Mouse (Mus musculus) hindbrain, postnatal 0 days (tissue): ENCODE measurements around the gene Cdh26. TPM values are rescaled to one million over a fixed set of nuclear protein-coding genes. Genes with fewer than 3 reads are reported as not detected.

ENCODE experiments used
- ATAC-seq: fragments of 200-750 bp; cut with Nextera tagmentation; 2 replicates; pipeline ENCODE4 v1.8.0; 2017; ENCODE audit warnings: mild to moderate bottlenecking, moderate TSS enrichment, moderate library complexity
- DNase-seq: peaks from one replicate; pipeline ENCODE4 v3.0.0-alpha.2; 2015; ENCODE audit warnings: low spot score
- H3K27ac ChIP-seq: fragments of 300-500 bp; sonication (generic); 2 replicates; pipeline ENCODE4 v1.5.1; 2014; ENCODE audit warnings: mild to moderate bottlenecking
- H3K27me3 ChIP-seq: fragments of 300-500 bp; sonication (generic); 2 replicates; pipeline ENCODE4 v1.6.1; 2014; ENCODE audit warnings: low read length, mixed read lengths; ENCODE audit not compliant: insufficient read depth
- H3K36me3 ChIP-seq: fragments of 300-500 bp; sonication (generic); 2 replicates; pipeline ENCODE4 v1.6.1; 2014; ENCODE audit warnings: low read length, mixed read lengths; ENCODE audit not compliant: insufficient read depth
- H3K4me1 ChIP-seq: fragments of 300-500 bp; sonication (generic); 2 replicates; pipeline ENCODE4 v1.6.1; 2014; ENCODE audit warnings: antibody characterized with exemption, low read length, mixed read lengths; ENCODE audit not compliant: insufficient read depth
- H3K4me2 ChIP-seq: fragments of 300-500 bp; sonication (generic); 2 replicates; pipeline ENCODE4 v1.6.1; 2014; ENCODE audit warnings: low read depth, mild to moderate bottlenecking, low read length, moderate library complexity, mixed read lengths
- H3K4me3 ChIP-seq: fragments of 300-500 bp; sonication (generic); 2 replicates; pipeline ENCODE4 v1.5.1; 2014; ENCODE audit warnings: low read length
- H3K9ac ChIP-seq: fragments of 300-500 bp; sonication (generic); replicated peaks from 2 replicates; pipeline ENCODE4 v1.6.1; 2014; ENCODE audit warnings: mild to moderate bottlenecking, low read length, moderate library complexity, mixed read lengths
- H3K9me3 ChIP-seq: fragments of 300-500 bp; sonication (generic); 2 replicates; pipeline ENCODE4 v1.6.1; 2016; ENCODE audit warnings: low read length, mixed read lengths
- CTCF ChIP-seq: IDR thresholded peaks from 2 replicates; pipeline ENCODE4 v1.5.1; 2016; ENCODE audit warnings: antibody characterized with exemption, control low read depth, low read depth
- WGBS: fragments of 180-500 bp; shearing (Covaris S2); extraction: QIAGEN DNeasy Blood & Tissue Kit; methylation state at CpG from one replicate; pipeline ENCODE4 v1.1.7; 2014; 5-methylcytosine and 5-hydroxymethylcytosine counted together
- polyA plus RNA-seq: library from polyadenylated mRNA; unstranded; fragments of >200 nt; fragmentation: Nextera tagmentation; extraction: Ambion mirVana; gene quantifications from 2 replicates; pipeline ENCODE4 v1.2.1, GENCODE M21; 2015
- total RNA-seq: library from RNA; depleted of rRNA; stranded (reverse); fragments of >200 nt; gene quantifications from 2 replicates; pipeline ENCODE4 v1.2.3, GENCODE M21; 2014; rRNA removed

Gene Cdh26
- total and polyA plus RNA-seq, 2 experiments from 2014 or later: 0.38 to 0.42 TPM

- ATAC-seq: no peak
- Histone ChIP-seq H3K27me3 (no peaks in the 10 kb centered on the region), H3K9ac (no peak overlapping the region), H3K4me2 (no peak overlapping the region), H3K36me3 (no peaks in the 10 kb centered on the region), H3K27ac (no peak overlapping the region), H3K4me3 (no peak overlapping the region), H3K4me1 (0 out of 2 replicates have a peak, but pooled peaks cover 11% of the 10 kb centered on the region), H3K9me3 (no peaks in the 10 kb centered on the region)
- WGBS: 69% methylated on average over 6 of the region's 6 CpGs
- no peak for TF ChIP-seq CTCF
- no peak for DNase-seq
Measured at GRCm38 (mm10) chr2:178526776-178527175, 96.4 kb downstream of the Cdh26 start.

GRCm38 (mm10) chr2:178531226-178531625, 100.9 kb downstream of the Cdh26 start:
- Histone ChIP-seq H3K27ac (no peak overlapping the region), H3K36me3 (no peaks in the 10 kb centered on the region), H3K4me3 (no peak overlapping the region), H3K9me3 (no peaks in the 10 kb centered on the region), H3K4me1 (0 out of 2 replicates have a peak, but pooled peaks cover 6% of the 10 kb centered on the region), H3K4me2 (no peak overlapping the region), H3K9ac (no peak overlapping the region), H3K27me3 (no peaks in the 10 kb centered on the region)
- DNase-seq: no peak
- TF ChIP-seq CTCF: no peak
- 66% methylated on average over 5 of the region's 5 CpGs for WGBS
- ATAC-seq: no peak

GRCm38 (mm10) chr2:178536574-178536973, 106.2 kb downstream of the Cdh26 start:
- Histone ChIP-seq H3K27ac (no peak overlapping the region), H3K4me1 (no peaks in the 10 kb centered on the region; the same call in 1 of the 2 replicates), H3K4me2 (no peak overlapping the region), H3K9me3 (no peaks in the 10 kb centered on the region), H3K4me3 (no peak overlapping the region), H3K9ac (no peak overlapping the region), H3K27me3 (no peaks in the 10 kb centered on the region), H3K36me3 (no peaks in the 10 kb centered on the region)
- no peak for TF ChIP-seq CTCF
- ATAC-seq (peak; percentile 69), DNase-seq (peak; percentile 37)
- WGBS: 62% methylated on average over 4 of the region's 4 CpGs

Other genes with a start within 250 kb of the Cdh26 start
- 0.07 and 0.31 TPM in 2 replicates for gene Sycp2, start 22.8 kb upstream of the Cdh26 start, total RNA-seq
- gene Sycp2, start 22.8 kb upstream of the Cdh26 start, polyA plus RNA-seq: 0.26 and 0.43 TPM in 2 replicates
- 17.0 and 21.3 TPM in 2 replicates for gene Ppp1r3d, start 16.1 kb upstream of the Cdh26 start, total RNA-seq
- 6.6 and 6.9 TPM in 2 replicates for gene Ppp1r3d, start 16.1 kb upstream of the Cdh26 start, polyA plus RNA-seq
- 20.0 and 25.9 TPM in 2 replicates for gene Fam217b, start 16.0 kb upstream of the Cdh26 start, total RNA-seq
- 20.8 and 24.8 TPM in 2 replicates for gene Fam217b, start 16.0 kb upstream of the Cdh26 start, polyA plus RNA-seq